Mouse (Mus musculus) megakaryocyte-erythroid progenitor cell, adult 5-6 weeks (primary cell): ENCODE measurements around the gene Gch1. TPM values are rescaled to one million over a fixed set of nuclear protein-coding genes. Genes with fewer than 3 reads are reported as not detected.

Source experiments
- ATAC-seq: replicated peaks from 2 replicates; pipeline ENCODE4 v1.8.0; 2016; ENCODE audit warnings: mild to moderate bottlenecking, inconsistent platforms; ENCODE audit not compliant: severe bottlenecking, poor library complexity, low FRiP score, low TSS enrichment
- total RNA-seq, 2 experiments: library from RNA; stranded (forward) in 1 of 2; stranded (reverse) in 1 of 2; fragments of 200-1000, 215-1000 nt in 1 of 2; fragments of >200 nt in 1 of 2; fragmentation: Nextera tagmentation in 1 of 2; gene quantifications; 2 replicates each; pipeline ENCODE4 v1.2.3; 2014 to 2017

The Gch1 gene
- total RNA-seq, 2 experiments from 2014 or later: 1.9 to 2.6 TPM

- ATAC-seq: no peak
Measured at GRCm38 (mm10) chr14:47208564-47209493, 19.6 kb upstream of the Gch1 start.

- no peak for ATAC-seq
Measured at GRCm38 (mm10) chr14:47206601-47207000, 17.4 kb upstream of the Gch1 start.

- ATAC-seq: no peak
Measured at GRCm38 (mm10) chr14:47205270-47205972, 16.2 kb upstream of the Gch1 start.

DNA sequence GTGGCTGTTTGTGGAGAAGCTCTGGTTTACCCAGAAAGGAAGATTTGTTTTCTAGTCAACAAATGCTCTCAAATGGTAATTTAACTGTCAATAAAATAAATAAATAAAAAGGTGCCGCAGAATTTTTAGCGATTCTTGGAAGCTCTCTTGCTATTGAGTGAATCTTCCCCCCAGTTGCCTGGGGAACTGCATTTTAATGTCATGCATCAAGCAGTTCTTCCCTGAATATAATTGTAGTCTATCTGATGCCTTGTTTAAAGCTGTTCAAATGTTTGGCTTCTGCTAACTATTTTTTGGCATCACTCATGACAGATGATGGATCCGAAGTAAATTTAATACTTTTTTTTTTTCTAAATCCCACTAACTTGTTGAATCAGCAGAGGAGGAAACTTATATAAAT lies 8.1 kb upstream of the Gch1 start:
- ATAC-seq: no peak

- ATAC-seq: no peak
Measured at GRCm38 (mm10) chr14:47196711-47197110, 7.5 kb upstream of the Gch1 start.

- 0 out of 2 replicates have a peak, but pooled peaks have one; percentile 35 for ATAC-seq
Measured at GRCm38 (mm10) chr14:47194096-47194495, 4.9 kb upstream of the Gch1 start.

- no peak for ATAC-seq
Measured at GRCm38 (mm10) chr14:47193506-47193905, 4.3 kb upstream of the Gch1 start.

DNA sequence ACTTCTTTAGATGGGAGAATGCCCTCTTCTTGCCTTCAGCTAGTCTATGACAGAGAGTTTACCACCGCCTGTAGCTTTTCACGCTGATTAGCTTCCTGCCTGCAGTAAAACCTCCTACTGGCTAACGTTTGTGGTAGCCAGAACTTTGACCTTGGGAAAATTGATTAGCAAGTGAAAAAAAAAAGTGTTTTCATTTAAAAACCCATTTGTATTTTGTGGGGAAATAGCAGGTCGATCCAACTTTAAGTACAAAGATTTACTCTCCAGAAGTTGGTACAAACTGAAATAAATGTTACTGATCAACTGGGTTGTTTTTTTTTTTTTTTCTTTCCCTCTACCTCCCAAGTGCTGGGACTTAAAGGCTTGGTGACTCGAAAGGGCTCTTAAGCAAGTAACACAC lies 2.6 kb upstream of the Gch1 start:
- no peak for ATAC-seq

GRCm38 (mm10) chr14:47190626-47191025 lies 1.4 kb upstream of the Gch1 start:
- ATAC-seq: peak; percentile 29; the same call in 1 of the 2 replicates

DNA sequence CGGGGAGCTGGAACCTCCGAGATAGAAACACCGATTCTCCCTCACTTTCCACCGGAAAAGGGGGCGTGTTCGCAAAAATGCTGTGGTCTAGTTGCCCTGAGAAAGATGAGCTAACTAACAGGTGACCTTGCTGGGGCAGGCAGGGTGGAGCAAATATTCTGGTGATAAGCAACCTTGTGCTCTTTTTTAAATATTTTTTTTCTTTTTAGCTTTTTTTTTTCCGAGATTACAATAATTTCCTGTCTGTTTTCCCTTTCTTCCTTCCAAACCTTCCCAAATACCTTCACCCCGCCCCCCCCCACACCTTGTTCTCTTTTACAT lies 382 bp upstream of the Gch1 start:
- peak; percentile 58 for ATAC-seq

GRCm38 (mm10) chr14:47188475-47188847 lies 752 bp downstream of the Gch1 start:
- ATAC-seq: peak; percentile 12

DNA sequence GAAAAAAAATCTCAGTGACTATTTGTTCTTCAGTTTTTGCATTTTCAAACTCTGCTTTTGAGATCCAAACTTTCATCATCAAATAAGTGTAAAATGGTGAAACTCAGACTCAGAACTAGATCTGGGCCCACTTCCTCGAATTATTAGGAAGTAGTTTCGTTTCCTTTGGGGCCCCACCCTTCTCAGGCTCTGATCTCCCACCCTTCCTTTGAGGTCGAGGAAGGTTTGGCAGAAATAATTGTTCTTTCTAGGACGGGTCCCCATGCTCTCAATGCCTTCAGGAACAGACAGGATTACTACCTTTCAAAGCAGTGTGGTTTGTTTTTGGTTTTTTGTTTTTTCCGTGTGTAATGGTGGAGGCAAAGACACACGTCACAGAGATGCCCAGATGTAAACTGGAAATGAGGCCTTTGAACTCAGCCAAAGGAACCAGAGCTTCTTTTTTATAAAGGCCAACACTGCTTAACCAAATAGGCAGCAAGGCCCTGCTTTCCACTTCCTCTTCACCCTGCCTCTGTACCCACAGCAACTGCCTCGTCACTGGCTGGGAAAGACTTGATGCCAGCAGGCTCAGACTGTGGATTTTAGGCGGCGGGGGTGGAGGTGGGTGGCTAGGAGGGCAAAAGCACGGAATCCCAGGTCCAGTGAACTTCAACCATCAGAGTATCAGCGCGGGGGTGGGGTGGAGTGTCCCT lies 1.4 kb downstream of the Gch1 start:
- no peak for ATAC-seq

GRCm38 (mm10) chr14:47187261-47187660 lies 2.0 kb downstream of the Gch1 start:
- no peak for ATAC-seq

- no peak for ATAC-seq
Measured at GRCm38 (mm10) chr14:47186561-47186960, 2.7 kb downstream of the Gch1 start.

- 0 out of 2 replicates have a peak, but pooled peaks have one; percentile 37 for ATAC-seq
Measured at GRCm38 (mm10) chr14:47181497-47182290, 7.5 kb downstream of the Gch1 start.

DNA sequence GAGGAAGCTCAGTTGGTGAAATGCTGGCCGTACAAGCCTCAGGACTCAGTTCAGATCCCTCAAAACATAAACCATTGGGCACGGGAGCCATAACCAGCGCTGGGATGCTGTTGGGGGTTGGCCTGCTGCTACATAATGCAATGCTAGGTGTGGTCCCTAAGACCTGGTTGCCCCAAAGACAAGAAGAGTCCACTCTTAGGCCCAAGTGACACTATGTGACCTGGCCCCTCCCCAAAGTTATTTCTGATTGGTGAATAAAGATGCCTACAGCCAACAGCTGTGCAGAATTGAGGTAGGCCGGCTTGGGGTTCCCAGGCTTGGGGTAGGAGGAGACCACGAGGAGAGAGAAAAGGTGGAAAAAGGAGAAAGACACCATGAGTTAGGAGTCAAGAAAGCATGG lies 10.4 kb downstream of the Gch1 start:
- ATAC-seq: no peak

DNA sequence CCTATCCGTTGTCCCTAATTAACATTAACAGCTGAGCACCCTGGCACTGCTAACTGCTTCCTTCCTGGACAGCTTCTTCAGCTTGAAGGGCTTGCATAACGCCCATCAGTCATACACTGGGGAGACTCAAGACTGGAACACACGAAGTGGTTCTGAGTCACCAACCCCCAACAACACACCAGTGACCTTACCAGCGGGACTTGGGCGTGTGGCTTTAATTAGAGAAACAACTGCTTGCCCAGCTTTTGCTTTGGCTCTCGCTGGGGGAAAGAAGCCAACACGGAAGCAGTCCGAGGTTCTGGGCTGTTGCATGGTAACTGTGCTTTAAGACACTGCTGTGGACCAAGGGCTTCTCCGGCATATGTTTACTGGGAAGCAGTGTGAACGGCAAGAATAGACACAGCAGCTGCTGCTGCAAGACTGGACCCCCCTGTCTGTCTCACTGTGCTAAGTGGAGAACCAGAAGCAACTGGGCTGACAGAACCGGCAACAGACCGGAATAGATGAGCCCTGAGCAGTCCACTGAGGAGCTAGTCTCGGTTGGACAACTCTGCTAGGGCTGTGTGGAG lies 11.3 kb downstream of the Gch1 start:
- ATAC-seq: peak; percentile 56

- no peak for ATAC-seq
Measured at GRCm38 (mm10) chr14:47176226-47176625, 13.0 kb downstream of the Gch1 start.

- no peak for ATAC-seq
Measured at GRCm38 (mm10) chr14:47175136-47175535, 14.1 kb downstream of the Gch1 start.
